25 mouse cellular contexts compared by ENCODE assay signal in the genomic region with DNA sequence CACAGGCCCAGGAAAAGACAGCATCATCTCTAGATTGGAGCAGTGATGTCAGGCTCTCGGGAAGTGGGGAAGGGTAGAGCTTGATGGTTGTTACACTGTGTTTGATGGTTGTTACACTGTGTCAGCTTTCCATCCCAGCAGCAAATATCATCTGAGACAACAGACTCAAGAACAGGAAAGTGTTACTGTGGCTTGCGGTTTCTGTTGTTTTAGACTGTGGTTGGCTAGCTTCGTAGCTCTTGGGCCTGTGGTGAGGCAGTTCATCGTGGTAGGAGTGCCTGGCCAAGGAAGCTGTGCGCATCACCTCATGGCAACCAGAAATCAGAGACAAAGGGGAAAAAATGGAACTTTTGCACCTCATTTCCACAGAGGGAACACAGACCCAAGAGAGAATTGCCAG. TPM values are rescaled to one million over a fixed set of nuclear protein-coding genes. Genes with fewer than 3 reads are reported as not detected.
DNase-seq lines count a peak whose midpoint lies in the region; ATAC-seq lines count a peak whose summit lies in the region.
"Had no signal": no experiment of that assay in that cellular context is flagged by ENCODE, and none has a peak within 500 bp of the region (broad histone marks: within the 10 kb centered on the region; RNA-seq: fewer than 3 reads in every experiment).

No protein-coding gene starts in this region.

- no peaks in the 10 kb centered on the region for H3K27me3 ChIP-seq in forebrain, embryonic 14.5 days (replicated peaks; ENCODE audit: control insufficient read depth, insufficient read depth, low read length)
- H3K27me3 ChIP-seq: forebrain, embryonic 15.5 days; heart, embryonic 13.5 days had no signal

- H3K36me3 ChIP-seq in forebrain, embryonic 14.5 days (ENCODE audit: control insufficient read depth, insufficient read depth, low read length), result no peaks in the 10 kb centered on the region
- H3K36me3 ChIP-seq: embryonic facial prominence, embryonic 12.5 days; embryonic facial prominence, embryonic 15.5 days; forebrain, embryonic 15.5 days; heart, embryonic 10.5 days; heart, embryonic 13.5 days; hindbrain, embryonic 13.5 days had no signal

- no peaks in the 10 kb centered on the region for H3K9me3 ChIP-seq in forebrain, embryonic 14.5 days (replicated peaks; ENCODE audit: control insufficient read depth, low read length)
- H3K9me3 ChIP-seq: embryonic facial prominence, embryonic 12.5 days; embryonic facial prominence, embryonic 15.5 days; forebrain, embryonic 15.5 days; hindbrain, embryonic 13.5 days had no signal

- 89% methylated on average over 5 of the region's 5 CpGs for WGBS in forebrain, embryonic 14.5 days

- ATAC-seq in inflammation-experienced regulatory T-cells, adult 6 months, result peak; percentile 35
- ATAC-seq in forebrain, embryonic 14.5 days, result no peak
- ATAC-seq: forebrain, embryonic 15.5 days; hindbrain, embryonic 16.5 days had no signal

- H3K4me3 ChIP-seq in forebrain, embryonic 14.5 days (ENCODE audit: low read depth, low read length), result no peak overlapping the region
- H3K4me3 ChIP-seq: embryonic facial prominence, embryonic 12.5 days; embryonic facial prominence, embryonic 15.5 days; forebrain, embryonic 15.5 days; heart, adult 2 months; heart, embryonic 10.5 days; heart, embryonic 13.5 days; hindbrain, embryonic 13.5 days had no signal

- no peak overlapping the region for H3K4me2 ChIP-seq in forebrain, embryonic 14.5 days (ENCODE audit: low read length)
- H3K4me2 ChIP-seq: embryonic facial prominence, embryonic 12.5 days; embryonic facial prominence, embryonic 15.5 days; forebrain, embryonic 15.5 days; heart, embryonic 13.5 days; hindbrain, embryonic 13.5 days had no signal

- DNase-seq in testis, postnatal 14 days (ENCODE audit: low spot score), result peak; percentile 31
- no peak for DNase-seq in testis, postnatal 10 days (ENCODE audit: low spot score)
- peak; percentile 63 to 78 for DNase-seq in natural killer cell, adult 2 months (ENCODE audit: low spot score in 2 of 2)
- DNase-seq in thymus, postnatal 10 days (ENCODE audit: low spot score in 2 of 2), result no peak
- no peak for DNase-seq in forebrain, embryonic 14.5 days (ENCODE audit: low spot score)
- DNase-seq: adrenal gland, postnatal 10 days; adrenal gland, postnatal 36 days; cerebellum, adult 18-20 months; cerebellum, adult 9-11 months; cerebellum, postnatal 25 days; gastrocnemius, postnatal 25 days; heart, adult 2 months; kidney, adult 11 months had no signal

- H3K27ac ChIP-seq in forebrain, embryonic 14.5 days (ENCODE audit: low read depth, low read length), result no peak overlapping the region
- H3K27ac ChIP-seq: embryonic facial prominence, embryonic 12.5 days; embryonic facial prominence, embryonic 15.5 days; forebrain, embryonic 15.5 days; heart, adult 2 months; heart, embryonic 10.5 days; heart, embryonic 13.5 days; hindbrain, embryonic 13.5 days had no signal

- H3K9ac ChIP-seq in forebrain, embryonic 14.5 days (ENCODE audit: low read length), result no peak overlapping the region
- H3K9ac ChIP-seq: embryonic facial prominence, embryonic 12.5 days; embryonic facial prominence, embryonic 15.5 days; forebrain, embryonic 15.5 days; heart, embryonic 13.5 days; hindbrain, embryonic 13.5 days had no signal

- H3K4me1 ChIP-seq in forebrain, embryonic 14.5 days (ENCODE audit: control insufficient read depth, insufficient read depth, low read length), result no peaks in the 10 kb centered on the region
- H3K4me1 ChIP-seq: embryonic facial prominence, embryonic 12.5 days; embryonic facial prominence, embryonic 15.5 days; forebrain, embryonic 15.5 days; hindbrain, embryonic 13.5 days had no signal

RNA-seq across cellular contexts. Expression of a gene that starts 38.9 kb away (rescaled TPM):
- polyA plus RNA-seq in inflammation-experienced regulatory T-cells, adult 6 months (2017; shearing (Covaris generic)), result not detected
- 6.9 and 10.1 TPM in 2 replicates for polyA plus RNA-seq in forebrain, embryonic 14.5 days (2014; fragmentation: Nextera tagmentation; extraction: Ambion mirVana)
- polyA plus RNA-seq: activated CD4-positive, CD25-positive, alpha-beta regulatory T cell, adult 4 months; C2C12; forebrain, embryonic 11.5 days; gonadal fat pad, adult 2 months had no signal

Comparison
In these comparisons a context has a peak if more than half of its experiments do, and no peak if none do; other contexts are left out.
1. DNase-seq: peak in testis, postnatal 14 days (single experiment) and natural killer cell, adult 2 months (2 of 2); none in testis, postnatal 10 days (single experiment), thymus, postnatal 10 days (0 of 2) and forebrain, embryonic 14.5 days (single experiment).